Mouse (Mus musculus): ENCODE measurements around the gene Ctnnal1. TPM values are rescaled to one million over a fixed set of nuclear protein-coding genes. Genes with fewer than 3 reads are reported as not detected.

Ctnnal1 gene
- polyA plus RNA-seq, 1 experiment = 14.4 TPM

DNA sequence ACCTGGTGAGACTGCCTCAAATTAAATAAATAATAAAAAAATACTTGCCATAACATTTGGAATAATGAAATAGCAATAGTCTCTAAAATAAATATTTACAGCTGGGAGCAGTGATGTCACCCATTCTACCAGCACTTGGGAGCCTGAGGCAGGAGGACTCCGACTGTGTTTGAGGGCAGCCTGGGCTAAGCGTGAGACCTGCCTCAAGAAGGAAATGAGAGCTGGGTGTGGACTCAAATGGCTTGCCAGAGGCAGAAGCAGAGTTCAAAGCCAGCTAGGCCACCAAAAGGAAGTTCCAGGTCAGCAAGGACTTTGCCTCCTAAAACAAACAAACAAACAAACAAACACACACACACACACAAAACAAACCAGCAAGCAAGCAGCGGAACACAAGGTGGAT lies 17.6 kb downstream of the Ctnnal1 start:
- 88% methylated on average over 3 of the region's 3 CpGs for WGBS
- H3K36me3 ChIP-seq (ENCODE audit: control insufficient read depth, insufficient read depth, low read length) = peaks cover 2% of the 10 kb centered on the region; the same call in 1 of the 2 replicates
- TF ChIP-seq CTCF (conservative IDR thresholded peaks at IDR 0.05; ENCODE audit: insufficient read depth, insufficient read length, low read depth, low read length) (no peak), POLR2A (IDR thresholded peaks at IDR 0.05; ENCODE audit: low read depth, low read length) (no peak)
- H3K27ac ChIP-seq (ENCODE audit: insufficient read depth, low read depth, low read length) = no peak overlapping the region
- no peak for DNase-seq
- H3K27me3 ChIP-seq (replicated peaks; ENCODE audit: control insufficient read depth, insufficient read depth, low read length) = no peaks in the 10 kb centered on the region
- no peaks in the 10 kb centered on the region; the same call in 1 of the 2 replicates for H3K4me1 ChIP-seq (ENCODE audit: control insufficient read depth, insufficient read depth, low read length)
- no peak overlapping the region for H3K4me3 ChIP-seq (ENCODE audit: insufficient read depth, low read depth, low read length)

DNA sequence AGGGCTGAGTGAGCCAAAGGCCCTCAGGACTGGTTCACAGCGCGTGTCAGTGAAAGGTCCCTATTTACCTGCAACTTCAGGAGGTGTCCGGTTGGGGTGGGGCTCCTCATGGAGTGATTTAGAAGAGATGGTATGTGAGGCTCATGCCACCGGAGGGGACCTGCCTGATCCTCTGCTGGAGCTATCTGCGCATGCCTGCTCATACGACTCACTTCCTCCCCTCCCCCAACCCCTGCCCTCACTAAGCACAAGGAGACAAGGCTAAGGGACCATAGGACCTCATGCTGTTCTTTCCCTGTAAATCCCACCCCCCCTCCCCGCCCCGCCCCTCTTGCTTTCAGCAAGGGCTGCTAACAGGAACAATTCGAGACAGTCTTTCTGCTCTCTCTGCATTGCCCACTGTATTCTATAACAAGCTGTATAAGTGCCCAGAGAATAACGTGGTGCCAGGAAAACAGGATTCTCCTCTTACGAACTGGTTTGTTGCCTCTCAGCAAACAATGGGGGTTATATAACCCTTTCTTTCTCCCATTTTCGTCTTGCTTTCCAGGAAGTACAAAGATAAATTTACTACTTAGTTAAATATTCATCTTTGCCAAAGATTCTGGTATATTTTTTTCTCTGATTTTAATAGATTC lies 19.0 kb downstream of the Ctnnal1 start:
- WGBS = 72% methylated on average over 12 of the region's 12 CpGs
- no peak for TF ChIP-seq POLR2A (IDR thresholded peaks at IDR 0.05; ENCODE audit: low read depth, low read length)

DNA sequence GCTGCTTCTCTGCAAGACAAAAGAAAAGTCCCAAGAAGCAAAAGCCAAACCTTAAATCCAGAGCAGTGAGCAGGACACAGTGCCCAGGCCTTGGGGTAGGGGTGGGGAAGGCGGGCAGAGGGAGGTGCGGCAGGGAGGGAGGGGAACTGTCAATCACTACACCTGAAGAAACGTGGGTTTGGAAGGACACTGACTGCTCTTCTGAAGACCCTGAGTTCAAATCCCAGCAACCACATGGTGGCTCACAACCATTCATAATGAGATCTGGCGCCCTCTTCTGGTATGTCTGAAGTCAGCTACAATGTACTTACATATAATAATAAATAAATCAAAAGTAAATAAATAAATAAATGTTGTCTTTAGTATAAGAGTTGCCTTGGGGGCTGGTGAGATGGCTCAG lies 20.1 kb downstream of the Ctnnal1 start:
- H3K27me3 ChIP-seq (replicated peaks; ENCODE audit: control insufficient read depth, insufficient read depth, low read length) = no peaks in the 10 kb centered on the region
- H3K36me3 ChIP-seq (ENCODE audit: control insufficient read depth, insufficient read depth, low read length) = peaks cover 2% of the 10 kb centered on the region; the same call in 1 of the 2 replicates
- TF ChIP-seq CTCF (conservative IDR thresholded peaks at IDR 0.05; ENCODE audit: insufficient read depth, insufficient read length, low read depth, low read length) (no peak), POLR2A (IDR thresholded peaks at IDR 0.05; ENCODE audit: low read depth, low read length) (no peak)
- no peaks in the 10 kb centered on the region; the same call in 1 of the 2 replicates for H3K4me1 ChIP-seq (ENCODE audit: control insufficient read depth, insufficient read depth, low read length)
- no peak overlapping the region for H3K27ac ChIP-seq (ENCODE audit: insufficient read depth, low read depth, low read length)
- no peak for DNase-seq
- no peak overlapping the region for H3K4me3 ChIP-seq (ENCODE audit: insufficient read depth, low read depth, low read length)
- WGBS = 92% methylated on average over 4 of the region's 4 CpGs

More for the DNA sequence above, 19.0 kb downstream of the Ctnnal1 start:
- Histone ChIP-seq H3K27ac (ENCODE audit: insufficient read depth, low read depth, low read length) (no peak overlapping the region), H3K4me1 (ENCODE audit: control insufficient read depth, insufficient read depth, low read length) (no peaks in the 10 kb centered on the region; the same call in 1 of the 2 replicates), H3K27me3 (replicated peaks; ENCODE audit: control insufficient read depth, insufficient read depth, low read length) (no peaks in the 10 kb centered on the region), H3K4me3 (ENCODE audit: insufficient read depth, low read depth, low read length) (no peak overlapping the region), H3K36me3 (ENCODE audit: control insufficient read depth, insufficient read depth, low read length) (peaks cover 2% of the 10 kb centered on the region; the same call in 1 of the 2 replicates)
- DNase-seq = no peak

DNA sequence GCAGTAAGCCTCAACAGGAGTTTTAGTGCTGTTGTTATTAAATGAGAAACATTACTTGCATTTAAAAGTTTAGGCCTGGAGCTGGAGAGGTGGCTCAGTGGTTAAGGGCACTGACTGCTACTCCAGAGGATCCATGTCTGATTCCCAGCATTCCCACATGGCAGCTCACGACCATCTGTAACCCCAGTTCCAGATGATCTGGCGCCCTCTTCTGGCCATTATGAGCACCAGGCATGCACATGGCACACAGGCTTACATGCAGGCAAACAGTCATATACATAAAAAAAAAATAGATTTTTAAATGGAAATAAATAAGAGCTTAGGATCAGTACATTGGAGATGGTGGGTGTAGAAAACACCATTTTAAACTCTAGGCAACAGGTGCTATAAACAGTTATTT lies 21.0 kb downstream of the Ctnnal1 start:
- WGBS = 97% methylated on average over 2 of the region's 2 CpGs
- H3K4me3 ChIP-seq (ENCODE audit: insufficient read depth, low read depth, low read length) = no peak overlapping the region
- no peak for DNase-seq
- TF ChIP-seq POLR2A (IDR thresholded peaks at IDR 0.05; ENCODE audit: low read depth, low read length) (no peak), CTCF (conservative IDR thresholded peaks at IDR 0.05; ENCODE audit: insufficient read depth, insufficient read length, low read depth, low read length) (0 out of 2 replicates have a peak, but pooled peaks have one; percentile 22)
- H3K4me1 ChIP-seq (ENCODE audit: control insufficient read depth, insufficient read depth, low read length) = no peaks in the 10 kb centered on the region; the same call in 1 of the 2 replicates
- H3K27me3 ChIP-seq (replicated peaks; ENCODE audit: control insufficient read depth, insufficient read depth, low read length) = no peaks in the 10 kb centered on the region
- H3K27ac ChIP-seq (ENCODE audit: insufficient read depth, low read depth, low read length) = no peak overlapping the region
- peaks cover 2% of the 10 kb centered on the region; the same call in 1 of the 2 replicates for H3K36me3 ChIP-seq (ENCODE audit: control insufficient read depth, insufficient read depth, low read length)

DNA sequence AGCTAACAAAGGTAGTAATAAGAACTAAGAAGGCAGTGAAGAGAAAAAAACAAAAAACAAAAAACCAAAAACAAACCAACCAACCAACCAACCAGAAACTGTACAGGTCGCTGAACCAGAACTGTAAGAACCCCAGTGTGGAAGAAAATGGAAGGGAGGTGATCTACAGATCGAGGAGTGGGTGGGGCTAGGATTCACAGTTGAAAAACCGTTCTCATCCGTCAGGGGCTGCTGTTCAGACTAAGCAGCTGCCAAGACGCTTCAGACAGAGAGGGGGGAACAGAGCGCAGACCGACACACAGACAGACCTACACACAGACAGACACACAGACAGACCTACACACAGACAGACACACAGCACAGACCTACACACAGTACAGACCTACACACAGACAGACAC lies 22.5 kb downstream of the Ctnnal1 start:
- 51% methylated on average over 7 of the region's 7 CpGs for WGBS
- no peak for DNase-seq
- no peaks in the 10 kb centered on the region for H3K27me3 ChIP-seq (replicated peaks; ENCODE audit: control insufficient read depth, insufficient read depth, low read length)
- H3K36me3 ChIP-seq (ENCODE audit: control insufficient read depth, insufficient read depth, low read length) = peaks cover 2% of the 10 kb centered on the region; the same call in 1 of the 2 replicates
- TF ChIP-seq POLR2A (IDR thresholded peaks at IDR 0.05; ENCODE audit: low read depth, low read length) (no peak), CTCF (conservative IDR thresholded peaks at IDR 0.05; ENCODE audit: insufficient read depth, insufficient read length, low read depth, low read length) (no peak)
- peak overlapping the region; percentile 54; the same call in 1 of the 2 replicates for H3K27ac ChIP-seq (ENCODE audit: insufficient read depth, low read depth, low read length)
- no peaks in the 10 kb centered on the region; the same call in 1 of the 2 replicates for H3K4me1 ChIP-seq (ENCODE audit: control insufficient read depth, insufficient read depth, low read length)
- H3K4me3 ChIP-seq (ENCODE audit: insufficient read depth, low read depth, low read length) = no peak overlapping the region

DNA sequence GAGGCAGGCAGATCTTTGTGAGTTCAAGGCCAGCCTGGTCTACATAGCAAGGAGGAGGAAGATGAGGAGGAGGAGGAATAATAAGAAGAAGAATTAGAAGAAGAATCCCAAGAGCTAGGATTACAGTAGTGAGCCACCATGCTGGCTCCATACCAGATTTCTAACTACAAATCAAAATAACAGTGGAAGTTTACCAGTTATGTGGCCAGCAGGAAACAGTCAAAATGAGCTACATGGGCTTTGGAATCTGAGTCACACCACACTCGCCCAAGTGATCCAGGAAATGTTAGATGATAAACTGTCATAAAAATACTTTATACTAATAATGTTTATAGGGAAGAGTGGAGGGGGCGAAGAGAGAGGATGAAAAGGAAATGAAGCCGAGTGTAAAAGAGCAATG lies 24.7 kb downstream of the Ctnnal1 start:
- Histone ChIP-seq H3K4me3 (ENCODE audit: insufficient read depth, low read depth, low read length) (no peak overlapping the region), H3K4me1 (ENCODE audit: control insufficient read depth, insufficient read depth, low read length) (no peaks in the 10 kb centered on the region; the same call in 1 of the 2 replicates), H3K36me3 (ENCODE audit: control insufficient read depth, insufficient read depth, low read length) (peaks cover 2% of the 10 kb centered on the region; the same call in 1 of the 2 replicates), H3K27ac (ENCODE audit: insufficient read depth, low read depth, low read length) (no peak overlapping the region), H3K27me3 (replicated peaks; ENCODE audit: control insufficient read depth, insufficient read depth, low read length) (no peaks in the 10 kb centered on the region)
- 63% methylated on average over 3 of the region's 3 CpGs for WGBS
- DNase-seq = peak; percentile 30
- TF ChIP-seq POLR2A (IDR thresholded peaks at IDR 0.05; ENCODE audit: low read depth, low read length) = no peak
- no peak for TF ChIP-seq CTCF (conservative IDR thresholded peaks at IDR 0.05; ENCODE audit: insufficient read depth, insufficient read length, low read depth, low read length)

DNA sequence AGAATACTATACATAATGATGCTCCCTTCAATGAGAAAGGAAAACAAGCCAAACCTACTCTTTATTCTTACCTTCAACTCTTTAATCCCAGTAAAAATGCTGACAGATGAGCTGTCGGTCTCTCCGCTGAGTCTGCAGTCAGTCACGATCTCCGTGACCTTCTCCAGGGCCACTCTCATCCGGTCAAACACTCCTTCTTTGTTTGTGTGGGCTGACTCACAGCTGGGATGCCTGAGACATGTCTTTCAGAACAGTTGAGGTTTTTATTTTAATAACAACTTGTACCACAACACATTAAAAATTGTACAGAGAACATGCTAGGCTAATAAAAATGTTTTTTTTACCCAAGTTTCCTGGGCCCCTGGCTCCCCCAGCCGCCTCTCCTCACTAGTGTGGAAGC lies 27.3 kb downstream of the Ctnnal1 start:
- no peaks in the 10 kb centered on the region for H3K36me3 ChIP-seq (ENCODE audit: control insufficient read depth, insufficient read depth, low read length)
- 0 out of 2 replicates have a peak overlapping the region, but pooled peaks have one; percentile 36 for H3K27ac ChIP-seq (ENCODE audit: insufficient read depth, low read depth, low read length)
- H3K4me3 ChIP-seq (ENCODE audit: insufficient read depth, low read depth, low read length) = no peak overlapping the region
- H3K4me1 ChIP-seq (ENCODE audit: control insufficient read depth, insufficient read depth, low read length) = 0 out of 2 replicates have a peak, but pooled peaks cover under 1% of the 10 kb centered on the region
- DNase-seq = no peak
- H3K27me3 ChIP-seq (replicated peaks; ENCODE audit: control insufficient read depth, insufficient read depth, low read length) = no peaks in the 10 kb centered on the region
- WGBS = 67% methylated on average over 6 of the region's 6 CpGs
- TF ChIP-seq POLR2A (IDR thresholded peaks at IDR 0.05; ENCODE audit: low read depth, low read length) = no peak
- TF ChIP-seq CTCF (conservative IDR thresholded peaks at IDR 0.05; ENCODE audit: insufficient read depth, insufficient read length, low read depth, low read length) = no peak
